Mouse (Mus musculus) spleen, adult 2 months (tissue): ENCODE data around the gene Pcdh7.

Source experiments
- CTCF ChIP-seq: fragments of 200-500 bp; IDR thresholded peaks from 2 replicates; pipeline ENCODE4 v1.5.1; 2011; ENCODE audit warnings: mild to moderate bottlenecking, inconsistent platforms; ENCODE audit not compliant: insufficient read depth, insufficient read length, insufficient replicate concordance; ENCODE audit errors: extremely low read depth
- POLR2A ChIP-seq: fragments of 200-500 bp; IDR thresholded peaks from 2 replicates; pipeline ENCODE4 v1.6.1; 2011; ENCODE audit warnings: low read depth, low read length, inconsistent platforms

DNA sequence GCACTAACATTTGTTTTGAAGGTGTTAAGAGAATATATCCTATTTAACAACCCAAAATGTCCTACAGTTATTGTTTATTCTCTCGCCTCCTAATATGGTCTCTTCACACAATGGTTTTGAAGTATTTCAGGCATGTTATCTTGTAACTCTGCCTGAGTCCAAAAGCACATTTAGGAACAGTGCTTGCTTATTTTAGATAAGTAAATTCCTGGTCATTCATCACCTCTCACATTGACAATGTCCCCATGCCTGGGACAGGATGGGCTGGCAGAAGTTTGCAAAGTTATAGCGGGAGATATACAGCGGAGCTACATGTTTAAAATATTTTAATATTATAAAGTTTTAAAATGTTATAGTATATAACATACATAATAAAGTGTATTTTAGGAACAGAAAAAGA, 365.3 kb downstream of the Pcdh7 start:
- TF ChIP-seq POLR2A: no peak
- TF ChIP-seq CTCF: no peak
